Mouse (Mus musculus) retina, postnatal 1 day (tissue): Measurements from ENCODE around the gene Chst5.

Source experiments
- DNase-seq: peaks from one replicate; pipeline ENCODE4 v3.0.0-alpha.2; 2012

Chst5 gene

GRCm38 (mm10) chr8:111929648-111930344 is 19.5 kb upstream of the Chst5 start:
- DNase-seq = no peak

GRCm38 (mm10) chr8:111924976-111925375 is 14.7 kb upstream of the Chst5 start:
- DNase-seq = no peak

GRCm38 (mm10) chr8:111923383-111923804 is 13.1 kb upstream of the Chst5 start:
- peak; percentile 72 for DNase-seq

- no peak for DNase-seq
These were observed 10.7 kb upstream of the Chst5 start for GRCm38 (mm10) chr8:111920971-111921370.

GRCm38 (mm10) chr8:111919663-111920062 is 9.4 kb upstream of the Chst5 start:
- DNase-seq = no peak

GRCm38 (mm10) chr8:111912860-111913432 is 2.7 kb upstream of the Chst5 start:
- DNase-seq = peak; percentile 63

- no peak for DNase-seq
These were observed 1.3 kb upstream of the Chst5 start for GRCm38 (mm10) chr8:111911572-111911971.

GRCm38 (mm10) chr8:111905500-111906121 is 4.6 kb downstream of the Chst5 start:
- DNase-seq = no peak

GRCm38 (mm10) chr8:111902080-111902479 is 8.2 kb downstream of the Chst5 start:
- DNase-seq = no peak

- DNase-seq = peak; percentile 53
These were observed 11.7 kb downstream of the Chst5 start for GRCm38 (mm10) chr8:111898586-111898985.

GRCm38 (mm10) chr8:111894955-111895354 is 15.3 kb downstream of the Chst5 start:
- no peak for DNase-seq

- DNase-seq = no peak
These were observed 17.6 kb downstream of the Chst5 start for GRCm38 (mm10) chr8:111892615-111893014.

- DNase-seq = no peak
These were observed 18.3 kb downstream of the Chst5 start for GRCm38 (mm10) chr8:111891983-111892382.

- DNase-seq = no peak
These were observed 19.3 kb downstream of the Chst5 start for GRCm38 (mm10) chr8:111890911-111891303.

GRCm38 (mm10) chr8:111889931-111890910 is 20.0 kb downstream of the Chst5 start:
- DNase-seq = peak; percentile 17

- no peak for DNase-seq
These were observed 22.1 kb downstream of the Chst5 start for GRCm38 (mm10) chr8:111888091-111888650.

GRCm38 (mm10) chr8:111887479-111887878 is 22.8 kb downstream of the Chst5 start:
- DNase-seq = no peak

GRCm38 (mm10) chr8:111883615-111884014 is 26.6 kb downstream of the Chst5 start:
- no peak for DNase-seq

- DNase-seq = peak; percentile 71
These were observed 28.7 kb downstream of the Chst5 start for GRCm38 (mm10) chr8:111881591-111881990.

GRCm38 (mm10) chr8:111877711-111878110 is 32.5 kb downstream of the Chst5 start:
- no peak for DNase-seq

- DNase-seq = peak; percentile 98
These were observed 33.8 kb downstream of the Chst5 start, which contains the start of gene Tmem170 for GRCm38 (mm10) chr8:111876355-111876948. Tmem170 (minus strand) TSS chr8:111876750.

- peak; percentile 23 for DNase-seq
These were observed 34.5 kb downstream of the Chst5 start for GRCm38 (mm10) chr8:111875758-111876157.
